Mouse (Mus musculus): ENCODE results near the gene Cyp26a1. TPM values are rescaled to one million over a fixed set of nuclear protein-coding genes. Genes with fewer than 3 reads are reported as not detected.

Gene Cyp26a1
- not detected in 2 replicates for polyA plus RNA-seq (2011; ENCODE audit: insufficient read length, low read depth, missing spikeins)

GRCm38 (mm10) chr19:37697651-37698272 lies at the start of gene Cyp26a1:
Gene Cyp26a1, plus strand, starts transcription at chr19:37697798.
- Histone ChIP-seq H3K4me1 (ENCODE audit: control insufficient read depth, insufficient read depth, low read length) (peaks cover 7% of the 10 kb centered on the region; the same call in 1 of the 2 replicates), H3K4me3 (ENCODE audit: insufficient read depth, low read length) (no peak within 1 kb of the TSS), H3K27ac (ENCODE audit: insufficient read depth, low read length) (no peak within 1 kb of the TSS)
- TF ChIP-seq CTCF (IDR thresholded peaks at IDR 0.05; ENCODE audit: borderline replicate concordance, insufficient read depth, low read length) (no peak), POLR2A (IDR thresholded peaks at IDR 0.05; ENCODE audit: low read depth, low read length) (no peak)

GRCm38 (mm10) chr19:37647994-37648393 lies 49.6 kb upstream of the Cyp26a1 start:
- Histone ChIP-seq H3K4me3 (ENCODE audit: insufficient read depth, low read length) (no peak overlapping the region), H3K4me1 (ENCODE audit: control insufficient read depth, insufficient read depth, low read length) (no peaks in the 10 kb centered on the region), H3K27ac (ENCODE audit: insufficient read depth, low read length) (no peak overlapping the region)
- TF ChIP-seq CTCF (IDR thresholded peaks at IDR 0.05; ENCODE audit: borderline replicate concordance, insufficient read depth, low read length) (no peak), POLR2A (IDR thresholded peaks at IDR 0.05; ENCODE audit: low read depth, low read length) (no peak)

- no peaks in the 10 kb centered on the region for H3K4me1 ChIP-seq (ENCODE audit: control insufficient read depth, insufficient read depth, low read length)
- no peak overlapping the region for H3K27ac ChIP-seq (ENCODE audit: insufficient read depth, low read length)
- no peak for TF ChIP-seq POLR2A (IDR thresholded peaks at IDR 0.05; ENCODE audit: low read depth, low read length)
- TF ChIP-seq CTCF (IDR thresholded peaks at IDR 0.05; ENCODE audit: borderline replicate concordance, insufficient read depth, low read length): no peak
- H3K4me3 ChIP-seq (ENCODE audit: insufficient read depth, low read length): no peak overlapping the region
Measured at GRCm38 (mm10) chr19:37650526-37650925, 47.1 kb upstream of the Cyp26a1 start.

- TF ChIP-seq POLR2A (IDR thresholded peaks at IDR 0.05; ENCODE audit: low read depth, low read length) (no peak), CTCF (IDR thresholded peaks at IDR 0.05; ENCODE audit: borderline replicate concordance, insufficient read depth, low read length) (no peak)
- no peak overlapping the region for H3K4me3 ChIP-seq (ENCODE audit: insufficient read depth, low read length)
- no peaks in the 10 kb centered on the region for H3K4me1 ChIP-seq (ENCODE audit: control insufficient read depth, insufficient read depth, low read length)
- no peak overlapping the region for H3K27ac ChIP-seq (ENCODE audit: insufficient read depth, low read length)
Measured at GRCm38 (mm10) chr19:37654012-37654411, 43.6 kb upstream of the Cyp26a1 start.

GRCm38 (mm10) chr19:37656441-37656840 lies 41.2 kb upstream of the Cyp26a1 start:
- H3K27ac ChIP-seq (ENCODE audit: insufficient read depth, low read length): no peak overlapping the region

GRCm38 (mm10) chr19:37665256-37665655 lies 32.3 kb upstream of the Cyp26a1 start:
- Histone ChIP-seq H3K4me3 (ENCODE audit: insufficient read depth, low read length) (no peak overlapping the region), H3K27ac (ENCODE audit: insufficient read depth, low read length) (no peak overlapping the region), H3K4me1 (ENCODE audit: control insufficient read depth, insufficient read depth, low read length) (no peaks in the 10 kb centered on the region; the same call in 1 of the 2 replicates)
- TF ChIP-seq POLR2A (IDR thresholded peaks at IDR 0.05; ENCODE audit: low read depth, low read length) (no peak), CTCF (IDR thresholded peaks at IDR 0.05; ENCODE audit: borderline replicate concordance, insufficient read depth, low read length) (no peak)

More at GRCm38 (mm10) chr19:37656441-37656840, 41.2 kb upstream of the Cyp26a1 start:
- H3K4me3 ChIP-seq (ENCODE audit: insufficient read depth, low read length): no peak overlapping the region
- no peak for TF ChIP-seq CTCF (IDR thresholded peaks at IDR 0.05; ENCODE audit: borderline replicate concordance, insufficient read depth, low read length)
- TF ChIP-seq POLR2A (IDR thresholded peaks at IDR 0.05; ENCODE audit: low read depth, low read length): no peak
- H3K4me1 ChIP-seq (ENCODE audit: control insufficient read depth, insufficient read depth, low read length): no peaks in the 10 kb centered on the region

GRCm38 (mm10) chr19:37667855-37668594 lies 29.6 kb upstream of the Cyp26a1 start:
- Histone ChIP-seq H3K4me3 (ENCODE audit: insufficient read depth, low read length) (no peak overlapping the region), H3K27ac (ENCODE audit: insufficient read depth, low read length) (no peak overlapping the region), H3K4me1 (ENCODE audit: control insufficient read depth, insufficient read depth, low read length) (peaks cover 5% of the 10 kb centered on the region)
- TF ChIP-seq POLR2A (IDR thresholded peaks at IDR 0.05; ENCODE audit: low read depth, low read length): no peak
- TF ChIP-seq CTCF (IDR thresholded peaks at IDR 0.05; ENCODE audit: borderline replicate concordance, insufficient read depth, low read length): no peak

GRCm38 (mm10) chr19:37668657-37669056 lies 28.9 kb upstream of the Cyp26a1 start:
- Histone ChIP-seq H3K27ac (ENCODE audit: insufficient read depth, low read length) (no peak overlapping the region), H3K4me1 (ENCODE audit: control insufficient read depth, insufficient read depth, low read length) (peaks cover 5% of the 10 kb centered on the region), H3K4me3 (ENCODE audit: insufficient read depth, low read length) (no peak overlapping the region)
- no peak for TF ChIP-seq POLR2A (IDR thresholded peaks at IDR 0.05; ENCODE audit: low read depth, low read length)
- no peak for TF ChIP-seq CTCF (IDR thresholded peaks at IDR 0.05; ENCODE audit: borderline replicate concordance, insufficient read depth, low read length)

GRCm38 (mm10) chr19:37669486-37669885 lies 28.1 kb upstream of the Cyp26a1 start:
- Histone ChIP-seq H3K27ac (ENCODE audit: insufficient read depth, low read length) (no peak overlapping the region), H3K4me3 (ENCODE audit: insufficient read depth, low read length) (no peak overlapping the region), H3K4me1 (ENCODE audit: control insufficient read depth, insufficient read depth, low read length) (peaks cover 5% of the 10 kb centered on the region)
- no peak for TF ChIP-seq CTCF (IDR thresholded peaks at IDR 0.05; ENCODE audit: borderline replicate concordance, insufficient read depth, low read length)
- no peak for TF ChIP-seq POLR2A (IDR thresholded peaks at IDR 0.05; ENCODE audit: low read depth, low read length)

- TF ChIP-seq CTCF (IDR thresholded peaks at IDR 0.05; ENCODE audit: borderline replicate concordance, insufficient read depth, low read length): no peak
- TF ChIP-seq POLR2A (IDR thresholded peaks at IDR 0.05; ENCODE audit: low read depth, low read length): no peak
- peak overlapping the region; percentile 69 for H3K27ac ChIP-seq (ENCODE audit: insufficient read depth, low read length)
- no peak overlapping the region for H3K4me3 ChIP-seq (ENCODE audit: insufficient read depth, low read length)
- H3K4me1 ChIP-seq (ENCODE audit: control insufficient read depth, insufficient read depth, low read length): peaks cover 15% of the 10 kb centered on the region; the same call in 1 of the 2 replicates
Measured at GRCm38 (mm10) chr19:37673393-37673792, 24.2 kb upstream of the Cyp26a1 start.

All from embryonic fibroblast, embryonic 13.5 days (primary cell).